Mouse (Mus musculus) ES-Bruce4 (cell line): ENCODE measurements around the gene Sox5. TPM values are rescaled to one million over a fixed set of nuclear protein-coding genes. Genes with fewer than 3 reads are reported as not detected.

Experiments used
- H3K27ac ChIP-seq: 2 replicates; pipeline ENCODE4 v1.5.1; 2012; ENCODE audit warnings: low read length, inconsistent platforms; ENCODE audit not compliant: insufficient read depth
- H3K27me3 ChIP-seq: 2 replicates; pipeline ENCODE4 v1.6.1; 2012; ENCODE audit warnings: mild to moderate bottlenecking, low read length, inconsistent platforms; ENCODE audit not compliant: control insufficient read depth, poor library complexity, insufficient read depth, severe bottlenecking
- H3K36me3 ChIP-seq: 2 replicates; pipeline ENCODE4 v1.6.1; 2012; ENCODE audit warnings: inconsistent platforms, mild to moderate bottlenecking, low read length, moderate library complexity; ENCODE audit not compliant: control insufficient read depth, poor library complexity, insufficient read depth, severe bottlenecking
- H3K4me1 ChIP-seq: one replicate; pipeline ENCODE4 v1.8.1; 2011; ENCODE audit warnings: low read length; ENCODE audit not compliant: control insufficient read depth, insufficient read depth
- H3K4me3 ChIP-seq: 2 replicates; pipeline ENCODE4 v1.5.1; 2011; ENCODE audit warnings: low read depth, mild to moderate bottlenecking, low read length
- H3K9ac ChIP-seq: 2 replicates; pipeline ENCODE4 v1.6.1; 2012; ENCODE audit warnings: low read depth, mild to moderate bottlenecking, inconsistent platforms; ENCODE audit not compliant: poor library complexity, severe bottlenecking
- H3K9me3 ChIP-seq: replicated peaks from 2 replicates; pipeline ENCODE4 v1.6.1; 2012; ENCODE audit warnings: mild to moderate bottlenecking, low read length, inconsistent platforms; ENCODE audit not compliant: control insufficient read depth, poor library complexity, insufficient read depth, severe bottlenecking
- CTCF ChIP-seq: IDR thresholded peaks from one replicate; pipeline ENCODE4 v1.8.1; 2011; ENCODE audit warnings: low read depth, low read length
- EP300 ChIP-seq: IDR thresholded peaks from 2 replicates; pipeline ENCODE4 v1.6.1; 2011; ENCODE audit warnings: low read depth, low read length; ENCODE audit not compliant: insufficient read depth
- POLR2A ChIP-seq: IDR thresholded peaks from one replicate; pipeline ENCODE4 v1.8.1; 2011; ENCODE audit warnings: low read length; ENCODE audit not compliant: insufficient read depth
- polyA plus RNA-seq: library from polyadenylated mRNA; stranded (reverse); fragments of >200 nt; gene quantifications from 2 replicates; pipeline ENCODE4 v1.2.4, GENCODE M21; 2011; ENCODE audit warnings: low read depth; ENCODE audit not compliant: missing spikeins, insufficient read depth, insufficient read length

The Sox5 gene
- polyA plus RNA-seq, 1 experiment, result not detected

DNA sequence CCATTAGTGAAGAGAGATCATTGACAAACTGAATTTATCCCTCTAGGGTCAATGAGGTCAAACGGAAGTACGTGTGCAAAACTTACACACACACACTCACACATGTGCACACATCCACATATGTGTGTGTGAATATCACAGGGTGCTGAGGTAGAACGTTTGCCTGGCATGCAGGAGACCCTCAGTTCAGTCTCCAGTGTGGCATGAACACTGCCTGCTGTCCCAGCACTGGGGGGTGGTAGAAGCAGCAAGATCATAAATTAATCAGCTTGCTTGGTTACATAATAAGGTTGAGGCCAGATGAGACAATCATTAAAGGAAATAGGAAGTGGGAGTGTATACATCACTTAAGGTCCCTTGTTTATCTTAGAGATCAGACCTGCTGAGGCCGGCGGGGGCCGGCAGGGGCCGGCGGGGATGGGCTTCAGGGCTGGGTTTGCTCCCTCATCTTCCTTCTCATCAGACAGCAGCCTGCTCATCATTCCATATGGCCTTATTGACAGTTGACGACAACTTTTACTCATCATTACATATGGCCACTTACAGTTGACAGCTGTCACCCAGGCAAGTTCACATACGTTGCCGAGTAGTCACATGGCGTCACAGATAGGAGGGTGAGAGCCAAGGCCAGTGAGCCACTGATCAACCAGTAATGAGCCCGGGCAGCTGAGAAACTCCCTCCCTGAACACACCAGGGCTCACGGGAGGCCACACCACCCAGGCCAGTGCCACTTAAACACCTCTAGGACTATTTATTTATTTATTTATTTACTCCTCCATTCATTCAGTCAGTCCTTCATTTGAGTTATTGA, 309.5 kb downstream of the Sox5 start:
- no peaks in the 10 kb centered on the region for H3K36me3 ChIP-seq
- H3K4me3 ChIP-seq, result no peak overlapping the region
- TF ChIP-seq CTCF (no peak), EP300 (no peak)
- no peak overlapping the region for H3K27ac ChIP-seq
- no peaks in the 10 kb centered on the region for H3K4me1 ChIP-seq
- H3K9me3 ChIP-seq, result no peaks in the 10 kb centered on the region
- no peaks in the 10 kb centered on the region for H3K27me3 ChIP-seq
- H3K9ac ChIP-seq, result no peak overlapping the region

DNA sequence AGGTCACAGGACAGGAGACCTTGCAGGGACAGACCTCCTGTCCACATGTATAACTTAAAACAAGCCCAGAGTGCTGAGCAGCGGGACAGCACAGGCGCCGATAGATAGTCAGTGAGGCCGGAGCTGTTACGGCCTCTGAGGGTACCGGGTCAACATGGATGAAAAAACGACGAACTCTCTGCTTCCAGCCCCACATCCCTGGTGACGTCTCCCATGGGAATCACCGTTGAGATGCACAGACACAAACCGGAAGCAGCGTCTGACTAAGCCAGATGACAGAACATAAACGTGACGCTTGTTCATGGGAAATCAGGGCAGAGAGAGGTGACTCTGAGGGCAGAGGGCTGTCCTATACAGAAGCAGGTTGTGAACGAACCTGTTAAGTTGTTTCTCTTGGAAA, 315.1 kb downstream of the Sox5 start:
- H3K9me3 ChIP-seq, result no peaks in the 10 kb centered on the region
- H3K27me3 ChIP-seq, result no peaks in the 10 kb centered on the region
- no peak for TF ChIP-seq POLR2A
- TF ChIP-seq EP300, result no peak
- no peak for TF ChIP-seq CTCF
- no peak overlapping the region for H3K4me3 ChIP-seq
- H3K27ac ChIP-seq, result no peak overlapping the region
- no peaks in the 10 kb centered on the region for H3K4me1 ChIP-seq
- no peak overlapping the region for H3K9ac ChIP-seq
- H3K36me3 ChIP-seq, result no peaks in the 10 kb centered on the region

DNA sequence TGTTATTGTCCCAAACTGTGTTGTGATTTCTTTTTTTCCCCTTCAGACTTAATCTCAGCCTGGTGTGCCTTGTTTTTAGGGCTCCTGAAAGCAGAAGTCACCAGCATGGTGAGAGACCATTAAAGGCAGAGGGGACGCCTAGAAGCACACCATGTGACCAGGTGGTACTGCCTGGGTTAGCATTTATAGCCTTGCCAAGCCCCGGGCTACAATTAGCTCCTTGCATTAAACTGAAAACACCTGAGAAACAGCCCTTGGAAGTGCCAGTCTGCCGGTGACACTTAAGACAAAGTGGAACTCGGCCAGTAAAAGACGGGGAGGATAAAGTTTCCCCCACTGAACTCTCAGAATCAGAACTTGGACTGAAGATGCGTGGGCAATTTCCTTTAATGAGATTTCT, 318.1 kb downstream of the Sox5 start:
- H3K27me3 ChIP-seq, result no peaks in the 10 kb centered on the region
- no peaks in the 10 kb centered on the region for H3K4me1 ChIP-seq
- H3K4me3 ChIP-seq, result no peak overlapping the region
- TF ChIP-seq CTCF, result no peak
- TF ChIP-seq POLR2A, result no peak
- TF ChIP-seq EP300, result no peak
- H3K36me3 ChIP-seq, result no peaks in the 10 kb centered on the region
- H3K9ac ChIP-seq, result no peak overlapping the region
- H3K9me3 ChIP-seq, result no peaks in the 10 kb centered on the region
- H3K27ac ChIP-seq, result no peak overlapping the region

DNA sequence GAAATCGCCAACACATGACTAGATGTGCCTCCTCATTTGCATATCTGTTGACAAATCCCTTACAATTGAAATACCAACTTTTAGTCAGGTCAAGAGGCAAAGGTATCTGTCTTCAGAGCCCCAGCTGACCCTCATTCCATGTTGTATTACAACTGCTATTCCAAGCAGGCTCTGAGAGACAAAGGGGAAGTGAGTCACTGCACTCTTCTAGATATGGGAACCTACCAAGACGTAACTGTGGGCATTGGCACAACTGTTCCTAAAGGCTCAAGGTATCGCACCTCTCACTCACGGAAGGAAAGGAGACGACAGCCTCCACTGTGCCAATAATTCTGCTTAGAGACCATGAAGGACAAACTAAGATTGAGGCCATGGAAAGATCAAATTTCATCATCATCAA, 318.5 kb downstream of the Sox5 start:
- no peak overlapping the region for H3K27ac ChIP-seq

DNA sequence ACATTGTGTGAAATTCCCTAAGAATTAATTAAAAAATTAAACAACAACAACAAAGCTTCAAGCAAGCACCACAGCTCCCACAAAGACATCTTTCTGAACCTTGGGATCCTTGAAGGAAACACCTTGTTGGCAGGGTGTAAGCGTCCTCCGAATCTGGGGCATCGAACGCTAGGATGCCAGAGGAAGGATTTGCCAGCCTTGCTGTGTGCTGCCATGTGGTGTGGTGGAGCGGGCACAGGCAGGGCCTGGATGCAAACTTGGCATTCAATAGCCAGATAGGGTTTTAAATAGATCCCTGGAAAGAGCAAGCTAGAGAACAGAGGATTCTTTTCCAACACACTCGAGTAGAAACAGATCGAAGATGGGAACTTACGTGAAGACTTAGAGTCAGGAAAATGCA, 322.3 kb downstream of the Sox5 start:
- Histone ChIP-seq H3K27me3 (no peaks in the 10 kb centered on the region), H3K4me3 (no peak overlapping the region), H3K27ac (no peak overlapping the region), H3K4me1 (peaks cover 3% of the 10 kb centered on the region), H3K9ac (no peak overlapping the region), H3K9me3 (no peaks in the 10 kb centered on the region), H3K36me3 (no peaks in the 10 kb centered on the region)
- TF ChIP-seq POLR2A (no peak), EP300 (no peak), CTCF (no peak)

More for the DNA sequence above, 318.5 kb downstream of the Sox5 start:
- no peak overlapping the region for H3K4me3 ChIP-seq
- no peaks in the 10 kb centered on the region for H3K9me3 ChIP-seq
- no peaks in the 10 kb centered on the region for H3K4me1 ChIP-seq
- H3K27me3 ChIP-seq, result no peaks in the 10 kb centered on the region
- no peaks in the 10 kb centered on the region for H3K36me3 ChIP-seq
- H3K9ac ChIP-seq, result no peak overlapping the region
- TF ChIP-seq EP300 (no peak), CTCF (no peak), POLR2A (no peak)

DNA sequence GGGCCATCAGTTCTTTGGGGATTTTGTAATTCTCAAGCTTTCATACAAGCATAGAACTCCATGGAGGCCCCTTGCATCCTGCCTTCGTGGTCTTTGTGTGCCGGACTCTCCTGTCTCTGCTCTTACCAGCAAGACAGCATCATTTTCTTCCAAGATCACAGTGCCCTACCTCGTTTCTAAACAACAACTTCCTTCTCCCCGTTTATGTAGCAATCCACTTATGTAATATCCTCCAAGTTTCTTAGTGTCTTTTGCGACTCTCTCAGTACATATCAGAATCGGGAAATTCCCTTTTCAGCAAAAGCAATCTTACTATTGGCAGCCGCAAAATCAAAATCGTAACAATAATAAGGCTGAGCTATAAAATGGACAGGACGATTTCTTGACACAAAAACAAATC, 324.3 kb downstream of the Sox5 start:
- TF ChIP-seq POLR2A (no peak), CTCF (no peak), EP300 (no peak)
- H3K27ac ChIP-seq, result no peak overlapping the region
- no peaks in the 10 kb centered on the region for H3K9me3 ChIP-seq
- no peaks in the 10 kb centered on the region for H3K36me3 ChIP-seq
- no peak overlapping the region for H3K9ac ChIP-seq
- H3K4me1 ChIP-seq, result peaks cover 3% of the 10 kb centered on the region
- no peak overlapping the region for H3K4me3 ChIP-seq
- H3K27me3 ChIP-seq, result no peaks in the 10 kb centered on the region
